Mouse (Mus musculus): ENCODE measurements around the gene Prg4.

GRCm38 (mm10) chr1:150463691-150464090 is 2.3 kb downstream of the Prg4 start:
- TF ChIP-seq GATA1 (IDR thresholded peaks at IDR 0.05; ENCODE audit: borderline replicate concordance, low read length) (no peak), FLI1 (IDR thresholded peaks at IDR 0.05; ENCODE audit: low read length) (no peak)

Data from megakaryocyte, embryonic 14.5 days (primary cell).